Mouse (Mus musculus): ENCODE measurements at regions not wholly inside any gene's neighbourhood (a gene's known extent, or its start where the extent isn't known, plus 50 kb on each side); places are given as distances from the start of the nearest gene placed in this dataset.
A peak's percentile ranks its signal among the peaks of the same experiment; 100 is the strongest.

GRCm38 (mm10) chr1:121013839-121014503 is 318.4 kb downstream of the Insig2 start:
- Histone ChIP-seq H3K27ac (replicated peaks; ENCODE audit: low read depth, low read length) (no peak overlapping the region), H3K9ac (ENCODE audit: low read depth, low read length, severe bottlenecking) (no peak overlapping the region), H3K27me3 (ENCODE audit: control insufficient read depth, insufficient read depth, low read length) (no peaks in the 10 kb centered on the region), H3K4me3 (replicated peaks; ENCODE audit: low read length) (no peak overlapping the region), H3K9me3 (ENCODE audit: control insufficient read depth, low read length) (peaks cover 9% of the 10 kb centered on the region), H3K4me2 (replicated peaks; ENCODE audit: low read depth, low read length, severe bottlenecking) (no peak overlapping the region), H3K36me3 (ENCODE audit: control insufficient read depth, insufficient read depth, low read length) (no peaks in the 10 kb centered on the region), H3K4me1 (ENCODE audit: control insufficient read depth, insufficient read depth, low read length) (no peaks in the 10 kb centered on the region)
- no peak for TF ChIP-seq POLR2A (IDR thresholded peaks at IDR 0.05; ENCODE audit: borderline replicate concordance, extremely low read depth, insufficient read depth, insufficient read length)
- 0 out of 2 replicates have a peak, but pooled peaks have one; percentile 23 for ATAC-seq (ENCODE audit: low FRiP score, low read depth)
- no peak for DNase-seq (ENCODE audit: low spot score)
- 41% methylated on average over 12 of the region's 12 CpGs for WGBS

GRCm38 (mm10) chr1:121029375-121029774 is 303.0 kb downstream of the Insig2 start:
- no peaks in the 10 kb centered on the region for H3K9me3 ChIP-seq (ENCODE audit: control insufficient read depth, low read length)
- H3K4me3 ChIP-seq (replicated peaks; ENCODE audit: low read length), result no peak overlapping the region
- no peak overlapping the region for H3K9ac ChIP-seq (ENCODE audit: low read depth, low read length, severe bottlenecking)
- H3K4me2 ChIP-seq (replicated peaks; ENCODE audit: low read depth, low read length, severe bottlenecking), result no peak overlapping the region
- ATAC-seq (ENCODE audit: low FRiP score, low read depth), result no peak
- H3K4me1 ChIP-seq (ENCODE audit: control insufficient read depth, insufficient read depth, low read length), result no peaks in the 10 kb centered on the region
- WGBS, result 90% methylated on average over 2 of the region's 2 CpGs
- TF ChIP-seq POLR2A (IDR thresholded peaks at IDR 0.05; ENCODE audit: borderline replicate concordance, extremely low read depth, insufficient read depth, insufficient read length), result no peak
- H3K27me3 ChIP-seq (ENCODE audit: control insufficient read depth, insufficient read depth, low read length), result no peaks in the 10 kb centered on the region
- no peaks in the 10 kb centered on the region for H3K36me3 ChIP-seq (ENCODE audit: control insufficient read depth, insufficient read depth, low read length)
- DNase-seq (ENCODE audit: low spot score), result no peak
- H3K27ac ChIP-seq (replicated peaks; ENCODE audit: low read depth, low read length), result no peak overlapping the region

GRCm38 (mm10) chr1:121034761-121035393 is 297.5 kb downstream of the Insig2 start:
- H3K27ac ChIP-seq (replicated peaks; ENCODE audit: low read depth, low read length), result no peak overlapping the region
- no peak overlapping the region for H3K4me3 ChIP-seq (replicated peaks; ENCODE audit: low read length)
- DNase-seq (ENCODE audit: low spot score), result no peak
- TF ChIP-seq POLR2A (IDR thresholded peaks at IDR 0.05; ENCODE audit: borderline replicate concordance, extremely low read depth, insufficient read depth, insufficient read length), result no peak
- H3K36me3 ChIP-seq (ENCODE audit: control insufficient read depth, insufficient read depth, low read length), result no peaks in the 10 kb centered on the region
- H3K4me2 ChIP-seq (replicated peaks; ENCODE audit: low read depth, low read length, severe bottlenecking), result no peak overlapping the region
- ATAC-seq (ENCODE audit: low FRiP score, low read depth), result no peak
- WGBS, result 74% methylated on average over 10 of the region's 10 CpGs
- no peaks in the 10 kb centered on the region for H3K4me1 ChIP-seq (ENCODE audit: control insufficient read depth, insufficient read depth, low read length)
- H3K9ac ChIP-seq (ENCODE audit: low read depth, low read length, severe bottlenecking), result no peak overlapping the region
- H3K27me3 ChIP-seq (ENCODE audit: control insufficient read depth, insufficient read depth, low read length), result no peaks in the 10 kb centered on the region
- no peaks in the 10 kb centered on the region for H3K9me3 ChIP-seq (ENCODE audit: control insufficient read depth, low read length)

GRCm38 (mm10) chr1:121046581-121046980 is 285.8 kb downstream of the Insig2 start:
- Histone ChIP-seq H3K36me3 (ENCODE audit: control insufficient read depth, insufficient read depth, low read length) (no peaks in the 10 kb centered on the region), H3K4me2 (replicated peaks; ENCODE audit: low read depth, low read length, severe bottlenecking) (no peak overlapping the region), H3K4me1 (ENCODE audit: control insufficient read depth, insufficient read depth, low read length) (peaks cover 5% of the 10 kb centered on the region; the same call in 1 of the 2 replicates), H3K27ac (replicated peaks; ENCODE audit: low read depth, low read length) (no peak overlapping the region), H3K4me3 (replicated peaks; ENCODE audit: low read length) (no peak overlapping the region), H3K27me3 (ENCODE audit: control insufficient read depth, insufficient read depth, low read length) (no peaks in the 10 kb centered on the region), H3K9ac (ENCODE audit: low read depth, low read length, severe bottlenecking) (no peak overlapping the region), H3K9me3 (ENCODE audit: control insufficient read depth, low read length) (no peaks in the 10 kb centered on the region)
- 49% methylated on average over 6 of the region's 6 CpGs for WGBS
- no peak for TF ChIP-seq POLR2A (IDR thresholded peaks at IDR 0.05; ENCODE audit: borderline replicate concordance, extremely low read depth, insufficient read depth, insufficient read length)
- DNase-seq (ENCODE audit: low spot score), result no peak
- no peak for ATAC-seq (ENCODE audit: low FRiP score, low read depth)

GRCm38 (mm10) chr1:121047406-121047805 is 285.0 kb downstream of the Insig2 start:
- 63% methylated on average over 2 of the region's 2 CpGs for WGBS
- H3K4me3 ChIP-seq (replicated peaks; ENCODE audit: low read length), result no peak overlapping the region
- H3K36me3 ChIP-seq (ENCODE audit: control insufficient read depth, insufficient read depth, low read length), result no peaks in the 10 kb centered on the region
- ATAC-seq (ENCODE audit: low FRiP score, low read depth), result no peak
- no peak overlapping the region for H3K4me2 ChIP-seq (replicated peaks; ENCODE audit: low read depth, low read length, severe bottlenecking)
- H3K4me1 ChIP-seq (ENCODE audit: control insufficient read depth, insufficient read depth, low read length), result peaks cover 5% of the 10 kb centered on the region; the same call in 1 of the 2 replicates
- no peak for TF ChIP-seq POLR2A (IDR thresholded peaks at IDR 0.05; ENCODE audit: borderline replicate concordance, extremely low read depth, insufficient read depth, insufficient read length)
- no peaks in the 10 kb centered on the region for H3K27me3 ChIP-seq (ENCODE audit: control insufficient read depth, insufficient read depth, low read length)
- H3K9ac ChIP-seq (ENCODE audit: low read depth, low read length, severe bottlenecking), result no peak overlapping the region
- DNase-seq (ENCODE audit: low spot score), result no peak
- H3K27ac ChIP-seq (replicated peaks; ENCODE audit: low read depth, low read length), result no peak overlapping the region
- no peaks in the 10 kb centered on the region for H3K9me3 ChIP-seq (ENCODE audit: control insufficient read depth, low read length)
